Mouse (Mus musculus): ENCODE measurements at regions not wholly inside any gene's neighbourhood (a gene's known extent, or its start where the extent isn't known, plus 50 kb on each side); places are given as distances from the start of the nearest gene placed in this dataset.
A peak's percentile ranks its signal among the peaks of the same experiment; 100 is the strongest.

DNA sequence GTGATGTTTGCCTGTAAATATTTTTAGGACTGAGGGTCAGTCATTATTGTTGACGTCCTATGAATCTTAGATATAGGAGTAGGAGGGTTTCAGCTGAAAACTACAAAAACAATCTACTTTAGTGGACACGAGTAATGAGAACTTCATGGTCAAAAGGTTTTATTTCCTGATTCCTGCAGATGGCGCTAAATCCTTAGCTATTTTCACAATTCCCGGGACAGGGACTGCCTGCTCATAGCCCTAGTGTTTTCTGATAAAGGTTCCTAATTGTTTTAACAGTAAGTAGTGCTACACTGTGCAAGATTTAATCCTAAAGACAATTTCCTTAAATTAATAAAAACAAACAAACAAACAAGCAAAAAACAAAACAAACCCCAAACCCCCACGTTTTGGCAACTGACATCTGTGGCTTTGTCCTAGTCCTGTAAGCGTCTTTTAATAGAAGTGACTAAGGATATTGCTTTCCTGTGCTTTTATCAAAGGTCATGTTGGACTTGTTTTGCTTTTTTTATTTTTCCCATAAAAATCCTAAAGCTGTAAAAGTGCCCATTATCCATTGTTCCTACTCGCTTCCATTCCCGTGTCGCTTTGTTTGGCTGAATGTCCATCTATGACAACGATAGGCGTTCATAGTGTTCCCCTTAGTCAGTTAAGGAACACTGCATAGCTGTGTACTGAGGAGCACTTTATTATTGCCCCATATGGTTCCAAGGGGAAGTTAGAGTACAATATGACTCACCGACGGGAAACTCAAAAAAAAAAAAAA, 53.5 kb upstream of the Akr1e1 start:
- peak in 1 of 2 experiments; percentile 67 for DNase-seq (ENCODE audit: low spot score in 2 of 2)
